Mouse (Mus musculus): ENCODE data around the gene Thap8.
"Not testable (repeated sequence)": the region's sequence is repeated elsewhere in the genome, so short reads cannot be mapped to it uniquely, and the experiment has no call there.

Gene Thap8

GRCm38 (mm10) chr7:30279951-30280669 is at the start of gene Thap8, which contains the start of gene Wdr62:
Gene Thap8, plus strand, starts transcription at chr7:30280094.
Gene Wdr62, minus strand, starts transcription at chr7:30280419.
- peak; percentile 97 for DNase-seq

DNA sequence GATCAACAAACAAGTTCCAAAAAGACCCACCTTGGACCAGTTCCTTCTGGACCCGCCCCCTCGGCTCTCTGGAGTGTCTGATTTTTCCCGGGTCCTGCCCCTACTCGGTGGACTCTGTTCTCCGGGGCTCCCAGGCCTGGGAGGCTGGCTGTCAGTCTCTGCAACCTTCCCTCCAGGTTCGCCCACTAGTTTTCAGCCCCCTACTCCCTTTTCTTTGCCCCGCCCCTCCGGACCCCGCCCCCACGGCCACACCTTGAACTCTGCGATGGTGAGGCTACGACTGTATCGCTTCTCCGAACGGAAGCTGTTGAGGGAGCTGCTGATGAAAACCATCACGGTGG is 48.6 kb upstream of the Thap8 start:
- no peak for DNase-seq

DNA sequence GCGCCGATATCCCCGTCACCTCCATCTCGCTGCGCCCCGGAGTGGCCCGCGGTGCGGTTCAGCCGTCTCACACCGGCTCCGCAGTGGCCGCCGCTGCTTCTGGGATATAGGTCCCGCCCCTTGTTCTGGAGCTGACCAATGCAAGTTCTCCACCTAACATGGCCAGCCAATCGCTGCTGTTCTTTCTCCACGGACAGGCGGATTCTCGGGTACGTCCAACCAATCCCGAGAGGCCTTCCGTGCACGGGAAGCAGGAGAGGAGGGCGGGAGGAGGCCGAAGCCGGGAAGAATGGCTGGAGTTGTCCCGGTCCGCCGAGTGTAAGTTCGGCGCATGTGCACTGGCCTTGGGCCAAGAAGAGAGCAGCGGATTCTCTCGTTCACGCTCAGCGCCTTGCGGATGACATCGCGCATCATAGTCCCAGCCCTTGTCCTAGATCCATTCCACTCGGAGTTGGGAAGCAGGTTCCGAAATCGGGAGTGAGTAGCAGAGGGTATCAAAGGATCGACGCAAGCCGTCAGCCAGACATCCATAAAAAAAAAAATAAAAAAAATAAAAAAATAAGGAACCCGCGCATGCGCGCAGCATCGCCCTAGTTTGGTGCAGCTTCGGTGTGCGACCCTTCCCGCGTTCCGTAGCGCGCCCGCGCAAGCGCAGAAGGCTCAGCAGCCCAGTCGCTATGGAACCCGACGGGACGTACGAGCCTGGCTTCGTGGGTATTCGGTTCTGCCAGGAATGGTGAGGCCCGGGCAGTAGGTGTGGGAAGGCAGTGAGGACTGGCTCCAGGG is 48.0 kb upstream of the Thap8 start, which contains the start of the genes Polr2i and Tbcb:
TSS of gene Polr2i (plus strand) at position 280 of the 786 bp plus-strand sequence.
TSS of gene Tbcb (minus strand) at position 604 of the 786 bp plus-strand sequence.
- DNase-seq, result peak; percentile 100

DNA sequence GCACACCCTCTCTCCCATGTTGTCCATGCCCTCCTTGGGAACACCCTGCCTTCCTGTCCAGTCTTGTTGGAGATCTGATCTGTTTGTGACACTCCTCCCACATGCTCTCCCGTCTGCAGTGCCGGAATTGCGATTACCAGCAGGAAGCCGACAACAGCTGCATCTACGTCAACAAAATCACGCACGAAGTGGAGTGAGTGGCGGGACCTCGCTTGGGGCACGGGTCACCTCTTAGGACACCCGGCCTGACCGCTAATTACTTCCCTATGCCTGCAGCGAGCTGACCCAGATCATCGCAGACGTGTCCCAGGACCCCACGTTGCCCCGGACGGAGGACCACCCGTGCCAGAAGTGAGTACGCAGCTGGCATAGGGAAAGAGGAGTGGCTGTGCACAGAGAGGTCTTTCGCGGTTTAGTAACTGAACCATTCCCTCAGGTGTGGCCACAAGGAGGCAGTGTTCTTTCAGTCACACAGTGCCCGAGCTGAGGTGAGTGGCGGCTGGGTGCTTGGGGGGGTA is 47.2 kb upstream of the Thap8 start:
- DNase-seq, result peak; percentile 71

DNA sequence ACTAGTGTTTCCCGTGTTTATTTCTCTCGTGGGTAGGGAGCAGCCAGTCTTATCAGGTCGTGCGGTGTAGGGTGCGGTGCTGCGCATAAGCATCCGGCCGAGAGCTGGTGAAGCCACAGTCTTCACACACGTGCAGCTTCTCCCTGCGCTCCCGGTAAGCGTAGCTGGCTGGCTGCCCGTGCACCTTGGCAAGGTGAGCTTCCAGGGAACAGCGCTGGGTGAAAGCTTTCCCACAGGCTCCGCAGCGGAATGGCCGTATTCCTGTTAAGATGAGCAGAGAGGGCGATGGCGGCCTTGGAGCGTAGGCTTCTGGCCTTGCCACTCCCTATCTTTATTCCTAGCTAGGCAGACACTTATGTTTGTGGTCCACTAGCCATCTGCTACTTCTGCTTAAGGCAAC is 46.5 kb upstream of the Thap8 start:
- DNase-seq, result no peak

GRCm38 (mm10) chr7:30234276-30234858 is 45.5 kb upstream of the Thap8 start:
- DNase-seq, result no peak

GRCm38 (mm10) chr7:30235091-30235490 is 44.8 kb upstream of the Thap8 start:
- no peak for DNase-seq

GRCm38 (mm10) chr7:30235625-30236024 is 44.3 kb upstream of the Thap8 start, which contains the start of gene Ovol3:
Gene Ovol3, minus strand, starts transcription at chr7:30235725.
- DNase-seq, result no peak

- DNase-seq, result not testable (repeated sequence)
These were observed 42.5 kb upstream of the Thap8 start for GRCm38 (mm10) chr7:30237374-30237773.

DNA sequence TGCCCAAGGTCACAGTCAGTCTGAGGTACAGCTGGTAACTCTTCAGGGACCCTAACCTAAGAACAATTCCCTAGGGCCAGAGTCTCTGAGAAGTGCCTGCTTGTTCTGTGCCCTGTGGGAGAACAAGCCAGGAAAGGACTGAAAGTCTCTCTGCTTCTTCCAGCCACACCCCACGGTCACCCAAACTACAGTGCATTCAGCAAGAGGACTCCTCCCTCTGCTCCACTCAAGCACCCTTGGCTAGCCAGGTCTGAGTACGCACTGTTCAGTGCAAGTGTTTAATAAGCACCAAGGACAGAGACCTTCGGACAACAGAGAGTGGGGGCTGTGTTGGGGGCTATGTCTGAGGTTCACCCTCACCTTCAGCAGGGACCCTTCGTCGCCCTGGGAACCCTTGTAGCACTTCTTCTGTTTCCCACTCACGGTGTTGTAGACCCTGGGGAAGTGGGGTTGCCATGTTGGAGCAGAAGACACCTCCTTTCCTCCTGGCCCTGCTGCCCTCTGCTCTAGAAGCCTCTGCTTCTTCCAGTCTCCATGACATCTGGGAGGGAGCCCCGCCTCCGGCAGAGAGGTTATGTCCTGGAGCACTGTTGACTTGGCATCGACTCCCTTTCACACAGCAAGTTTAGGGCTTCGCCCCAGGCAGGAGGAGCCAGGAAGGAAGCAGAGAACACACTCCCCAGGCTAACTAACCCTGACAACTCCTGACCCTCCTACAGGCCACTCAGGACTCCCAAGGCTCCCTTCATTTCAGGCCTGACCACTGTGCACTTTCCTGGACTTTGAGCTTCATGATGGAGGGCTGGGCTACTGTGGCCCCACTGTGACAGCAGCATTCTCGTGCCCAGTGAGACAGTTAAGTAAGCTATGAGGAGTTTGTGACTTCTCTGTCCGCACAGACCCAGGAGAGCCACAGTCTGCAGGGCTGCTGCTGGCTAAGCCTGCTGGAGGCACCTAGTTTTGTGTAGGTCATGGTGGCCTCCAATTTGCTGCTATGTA is 27.6 kb upstream of the Thap8 start:
- DNase-seq, result no peak

DNA sequence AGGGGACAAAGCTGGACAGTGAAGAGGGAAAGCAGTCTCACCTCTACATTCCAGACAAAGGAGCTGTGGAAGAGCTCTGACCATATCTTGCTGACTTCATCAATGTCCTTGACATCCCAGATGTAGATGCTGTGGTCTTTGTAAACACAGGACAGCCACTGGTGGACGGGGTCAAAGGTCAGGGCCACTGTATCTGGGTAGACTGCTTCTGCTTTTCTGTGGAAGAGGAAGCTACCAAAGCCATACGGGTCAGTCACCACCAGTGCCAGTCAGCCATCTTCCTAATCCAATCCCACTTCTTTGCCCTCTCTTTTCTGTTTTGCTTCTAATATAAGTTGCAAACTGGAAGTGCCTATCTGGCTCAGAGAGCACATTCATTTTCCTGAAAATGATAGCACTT is 14.9 kb upstream of the Thap8 start:
- no peak for DNase-seq

DNA sequence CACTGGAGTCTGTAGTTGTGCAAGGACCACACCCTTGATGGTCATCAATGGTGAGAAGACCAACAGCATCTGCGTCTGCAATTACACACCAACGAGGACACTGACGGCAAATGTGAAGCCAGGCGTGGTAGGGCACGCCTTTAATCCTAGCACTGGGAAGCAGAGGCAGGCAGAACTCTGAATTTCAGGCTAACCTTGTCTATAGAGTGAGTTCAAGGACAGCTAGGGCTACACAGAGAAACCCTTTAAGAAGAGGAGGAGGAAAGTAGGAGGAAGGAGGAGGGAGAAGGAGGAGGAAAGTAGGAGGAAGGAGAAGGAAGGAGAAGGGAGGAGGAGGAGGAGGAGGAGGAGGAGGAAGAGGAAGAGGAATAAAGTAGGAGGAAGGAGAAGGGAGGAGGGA is 14.4 kb upstream of the Thap8 start:
- DNase-seq, result no peak

- no peak for DNase-seq
These were observed 14.0 kb upstream of the Thap8 start for GRCm38 (mm10) chr7:30265935-30266334.

DNA sequence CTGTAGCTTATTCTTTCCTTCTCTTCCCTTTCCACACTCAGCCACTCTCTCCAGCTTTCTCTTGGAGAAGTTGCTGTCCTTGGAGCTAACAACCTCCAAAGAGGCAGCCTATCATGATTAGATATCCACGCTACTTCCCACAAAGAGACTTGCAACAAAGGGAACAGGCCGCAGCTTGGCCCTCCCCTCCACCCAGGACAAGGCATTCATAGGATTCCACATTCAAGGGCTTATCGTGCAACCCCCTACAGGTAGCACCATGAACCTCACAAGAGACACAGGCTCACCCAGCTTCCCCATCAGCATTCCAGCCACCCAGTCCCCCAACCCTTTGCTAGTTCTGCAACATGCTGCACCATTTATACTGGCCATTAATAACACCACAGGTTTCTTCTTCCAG is 13.1 kb upstream of the Thap8 start:
- no peak for DNase-seq

GRCm38 (mm10) chr7:30269641-30270040 is 10.3 kb upstream of the Thap8 start:
- DNase-seq, result no peak

GRCm38 (mm10) chr7:30274383-30274782 is 5.5 kb upstream of the Thap8 start:
- DNase-seq, result no peak

DNA sequence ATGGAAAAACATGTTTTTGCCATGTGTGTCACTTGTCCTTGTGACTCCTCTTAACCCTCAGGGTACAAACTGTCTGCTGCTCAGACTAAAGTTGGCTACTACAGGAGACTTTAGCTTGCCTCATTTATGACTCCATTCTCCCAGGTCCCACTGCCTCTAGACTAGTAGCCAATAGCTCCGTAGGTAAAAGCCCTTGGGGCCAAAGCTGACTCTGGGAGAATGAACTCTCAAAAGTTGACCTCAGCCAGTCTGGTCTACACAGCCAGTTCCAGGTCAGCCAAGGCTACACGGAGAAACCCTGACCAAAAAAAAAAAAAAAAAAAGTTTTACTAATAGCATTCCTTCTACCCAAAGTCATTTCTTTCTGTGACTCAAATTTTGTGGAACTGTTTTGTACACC is 983 bp upstream of the Thap8 start:
- DNase-seq, result no peak

DNA sequence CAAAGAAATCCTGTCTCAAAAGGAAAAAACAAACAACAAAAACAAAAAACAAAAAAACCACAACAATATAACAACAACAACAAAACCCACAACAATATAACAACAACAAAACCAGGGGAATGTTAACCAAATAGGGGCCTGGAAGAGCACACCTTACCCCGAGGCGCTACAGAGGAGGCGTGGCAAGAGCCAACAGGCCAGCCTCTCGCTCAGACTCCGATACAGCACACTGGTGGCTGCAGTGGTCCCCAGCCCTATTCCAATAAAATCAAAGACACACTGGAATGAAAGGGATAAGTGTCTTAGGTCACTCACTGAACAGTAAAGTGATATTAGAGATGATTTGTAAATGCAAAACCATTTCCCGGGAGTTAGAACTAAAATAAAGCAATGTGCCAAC is 358 bp upstream of the Thap8 start:
- DNase-seq, result no peak

- peak; percentile 95 for DNase-seq
These were observed 810 bp downstream of the Thap8 start for GRCm38 (mm10) chr7:30280670-30281138.

GRCm38 (mm10) chr7:30281522-30281921 is 1.6 kb downstream of the Thap8 start:
- no peak for DNase-seq

GRCm38 (mm10) chr7:30282740-30283139 is 2.8 kb downstream of the Thap8 start:
- DNase-seq, result no peak
